Mouse (Mus musculus): ENCODE results near the gene Zfp184. TPM values are rescaled to one million over a fixed set of nuclear protein-coding genes. Genes with fewer than 3 reads are reported as not detected.
"Not testable (repeated sequence)": the region's sequence is repeated elsewhere in the genome, so short reads cannot be mapped to it uniquely, and the experiment has no call there.

Gene Zfp184
- total RNA-seq (2014; fragmentation: Nextera tagmentation), result 13.3 and 15.7 TPM in 2 replicates
- total RNA-seq (2017), result 13.3 and 16.3 TPM in 2 replicates

- ATAC-seq (replicated peaks; ENCODE audit: poor library complexity, severe bottlenecking), result peak; percentile 81
These were observed at the start of gene Zfp184 for GRCm38 (mm10) chr13:21944926-21945740. Zfp184 (plus strand) TSS chr13:21945094.

GRCm38 (mm10) chr13:21896549-21897244, 48.2 kb upstream of the Zfp184 start:
- ATAC-seq (replicated peaks; ENCODE audit: poor library complexity, severe bottlenecking), result peak; percentile 74

- ATAC-seq (replicated peaks; ENCODE audit: poor library complexity, severe bottlenecking), result no peak; the same call in 1 of the 2 replicates
These were observed 47.7 kb upstream of the Zfp184 start for GRCm38 (mm10) chr13:21897245-21897634.

- not testable (repeated sequence) for ATAC-seq (replicated peaks; ENCODE audit: poor library complexity, severe bottlenecking)
These were observed 43.9 kb upstream of the Zfp184 start for GRCm38 (mm10) chr13:21900870-21901565.

GRCm38 (mm10) chr13:21903500-21903899, 41.4 kb upstream of the Zfp184 start:
- no peak for ATAC-seq (replicated peaks; ENCODE audit: poor library complexity, severe bottlenecking)

- ATAC-seq (replicated peaks; ENCODE audit: poor library complexity, severe bottlenecking), result not testable (repeated sequence)
These were observed 40.8 kb upstream of the Zfp184 start for GRCm38 (mm10) chr13:21904090-21904489.

- no peak for ATAC-seq (replicated peaks; ENCODE audit: poor library complexity, severe bottlenecking)
These were observed 38.6 kb upstream of the Zfp184 start for GRCm38 (mm10) chr13:21906301-21906700.

- ATAC-seq (replicated peaks; ENCODE audit: poor library complexity, severe bottlenecking), result no peak
These were observed 37.7 kb upstream of the Zfp184 start for GRCm38 (mm10) chr13:21906946-21907806.

- ATAC-seq (replicated peaks; ENCODE audit: poor library complexity, severe bottlenecking), result not testable (repeated sequence)
These were observed 37.1 kb upstream of the Zfp184 start for GRCm38 (mm10) chr13:21907807-21908155.

- ATAC-seq (replicated peaks; ENCODE audit: poor library complexity, severe bottlenecking), result no peak
These were observed 34.2 kb upstream of the Zfp184 start for GRCm38 (mm10) chr13:21910735-21911134.

GRCm38 (mm10) chr13:21911147-21911546, 33.7 kb upstream of the Zfp184 start:
- ATAC-seq (replicated peaks; ENCODE audit: poor library complexity, severe bottlenecking), result no peak

- ATAC-seq (replicated peaks; ENCODE audit: poor library complexity, severe bottlenecking), result peak; percentile 7; the same call in 1 of the 2 replicates
These were observed 31.0 kb upstream of the Zfp184 start for GRCm38 (mm10) chr13:21913854-21914253.

GRCm38 (mm10) chr13:21914599-21914998, 30.3 kb upstream of the Zfp184 start:
- peak; percentile 86 for ATAC-seq (replicated peaks; ENCODE audit: poor library complexity, severe bottlenecking)

GRCm38 (mm10) chr13:21915487-21915886, 29.4 kb upstream of the Zfp184 start:
- ATAC-seq (replicated peaks; ENCODE audit: poor library complexity, severe bottlenecking), result peak; percentile 8; the same call in 1 of the 2 replicates

GRCm38 (mm10) chr13:21916056-21916455, 28.8 kb upstream of the Zfp184 start:
- ATAC-seq (replicated peaks; ENCODE audit: poor library complexity, severe bottlenecking), result no peak

- no peak for ATAC-seq (replicated peaks; ENCODE audit: poor library complexity, severe bottlenecking)
These were observed 27.9 kb upstream of the Zfp184 start for GRCm38 (mm10) chr13:21917040-21917439.

- no peak for ATAC-seq (replicated peaks; ENCODE audit: poor library complexity, severe bottlenecking)
These were observed 27.4 kb upstream of the Zfp184 start for GRCm38 (mm10) chr13:21917480-21917879.

GRCm38 (mm10) chr13:21917992-21918391, 26.9 kb upstream of the Zfp184 start:
- ATAC-seq (replicated peaks; ENCODE audit: poor library complexity, severe bottlenecking), result no peak

- ATAC-seq (replicated peaks; ENCODE audit: poor library complexity, severe bottlenecking), result 0 out of 2 replicates have a peak, but pooled peaks have one; percentile 18
These were observed 26.1 kb upstream of the Zfp184 start for GRCm38 (mm10) chr13:21918570-21919419.
